Mouse (Mus musculus) MEL (cell line): Measurements from ENCODE around the gene Cenpm. TPM values are rescaled to one million over a fixed set of nuclear protein-coding genes. Genes with fewer than 3 reads are reported as not detected.
"Not testable (repeated sequence)": the region's sequence is repeated elsewhere in the genome, so short reads cannot be mapped to it uniquely, and the experiment has no call there.

Source experiments
- DNase-seq: peaks from one replicate; pipeline ENCODE4 v3.0.0; 2011; ENCODE audit warnings: low read depth, low spot score
- H3K27ac ChIP-seq: 2 replicates; pipeline ENCODE4 v1.5.1; 2012; ENCODE audit warnings: low read depth, mild to moderate bottlenecking, control low read depth, low read length, moderate library complexity; ENCODE audit not compliant: control insufficient read depth
- H3K27me3 ChIP-seq, 2 experiments: fragments of 150-350 bp in 1 of 2; sonication (generic) in 1 of 2; 2 replicates each; pipeline ENCODE4 v1.6.1; 2012; ENCODE audit warnings: low read length in 2 of 2, mild to moderate bottlenecking in 2 of 2, improper control_type of control experiment in 1 of 2, moderate library complexity in 1 of 2; ENCODE audit not compliant: insufficient read depth in 2 of 2, control insufficient read depth in 1 of 2
- H3K36me3 ChIP-seq, 2 experiments: 2 replicates each; pipeline ENCODE4 v1.6.1; 2012 to 2014; ENCODE audit warnings: low read length in 2 of 2, improper control_type of control experiment in 1 of 2, inconsistent platforms in 1 of 2, mild to moderate bottlenecking in 1 of 2; ENCODE audit not compliant: insufficient read depth in 2 of 2, control insufficient read depth in 1 of 2
- H3K4me1 ChIP-seq, 2 experiments: fragments of 150-350 bp in 1 of 2; sonication (generic) in 1 of 2; 2 replicates each; pipeline ENCODE4 v1.6.1; 2012; ENCODE audit warnings: low read length in 2 of 2, improper control_type of control experiment in 1 of 2, mild to moderate bottlenecking in 1 of 2; ENCODE audit not compliant: insufficient read depth in 2 of 2, control insufficient read depth in 1 of 2
- H3K4me3 ChIP-seq, 2 experiments: fragments of 150-350 bp in 1 of 2; sonication (generic) in 1 of 2; 2 replicates each; pipeline ENCODE4 v1.5.1; 2012; ENCODE audit warnings: low read depth in 2 of 2, low read length in 2 of 2, mild to moderate bottlenecking in 2 of 2, moderate library complexity in 2 of 2, control low read depth in 1 of 2, improper control_type of control experiment in 1 of 2; ENCODE audit not compliant: control insufficient read depth in 1 of 2, insufficient read depth in 1 of 2
- H3K79me2 ChIP-seq: 2 replicates; pipeline ENCODE4 v1.6.1; 2012; ENCODE audit warnings: mild to moderate bottlenecking, low read length, moderate library complexity; ENCODE audit not compliant: control insufficient read depth, poor library complexity, insufficient read depth
- H3K9ac ChIP-seq: 2 replicates; pipeline ENCODE4 v1.6.1; 2012; ENCODE audit warnings: low read depth, mild to moderate bottlenecking, control low read depth, low read length, moderate library complexity; ENCODE audit not compliant: control insufficient read depth, poor library complexity, severe bottlenecking
- H3K9me3 ChIP-seq: fragments of 150-350 bp; sonication (generic); replicated peaks from 2 replicates; pipeline ENCODE4 v1.6.1; 2012; ENCODE audit warnings: mild to moderate bottlenecking, low read length, improper control_type of control experiment, moderate library complexity; ENCODE audit not compliant: insufficient read depth
- BHLHE40 ChIP-seq: IDR thresholded peaks from 2 replicates; pipeline ENCODE4 v1.6.1; 2012; ENCODE audit warnings: low read depth, mild to moderate bottlenecking, inconsistent platforms, low read length, improper control_type of control experiment, borderline replicate concordance
- CTCF ChIP-seq, 3 experiments: IDR thresholded peaks in 2 of 3; conservative IDR thresholded peaks in 1 of 3; 2 replicates each; pipeline ENCODE4 v1.5.1; 2011 to 2012; ENCODE audit warnings: low read length in 3 of 3, low read depth in 2 of 3, mild to moderate bottlenecking in 2 of 3, improper control_type of control experiment in 1 of 3, inconsistent platforms in 1 of 3, mixed read lengths in 1 of 3, moderate library complexity in 1 of 3; ENCODE audit not compliant: control insufficient read depth in 1 of 3, insufficient read depth in 1 of 3, poor library complexity in 1 of 3, severe bottlenecking in 1 of 3
- E2F4 ChIP-seq: IDR thresholded peaks from 2 replicates; pipeline ENCODE4 v1.6.1; 2011; ENCODE audit warnings: low read depth, low read length, improper control_type of control experiment, borderline replicate concordance
- ELF1 ChIP-seq: IDR thresholded peaks from 2 replicates; pipeline ENCODE4 v1.6.1; 2014; ENCODE audit warnings: low read depth, mild to moderate bottlenecking, inconsistent platforms, low read length, improper control_type of control experiment, moderate library complexity
- GABPA ChIP-seq: IDR thresholded peaks from 2 replicates; pipeline ENCODE4 v1.6.1; 2012; ENCODE audit warnings: low read depth, mild to moderate bottlenecking, inconsistent platforms, low read length, improper control_type of control experiment, moderate library complexity
- GATA1 ChIP-seq: IDR thresholded peaks from 2 replicates; pipeline ENCODE4 v1.6.1; 2011; ENCODE audit warnings: low read depth, low read length, improper control_type of control experiment
- HCFC1 ChIP-seq: IDR thresholded peaks from 2 replicates; pipeline ENCODE4 v1.6.1; 2012; ENCODE audit warnings: low read depth, mild to moderate bottlenecking, inconsistent platforms, low read length, improper control_type of control experiment, moderate library complexity
- JUND ChIP-seq: IDR thresholded peaks from 2 replicates; pipeline ENCODE4 v1.6.1; 2011; ENCODE audit warnings: low read depth, mild to moderate bottlenecking, improper control_type of control experiment, low read length
- KAT2A ChIP-seq: conservative IDR thresholded peaks from 2 replicates; pipeline ENCODE4 v1.6.1; 2012; ENCODE audit warnings: low read depth, low read length, improper control_type of control experiment, inconsistent platforms
- MAFK ChIP-seq: IDR thresholded peaks from 2 replicates; pipeline ENCODE4 v1.6.1; 2011; ENCODE audit warnings: low read depth, mild to moderate bottlenecking, low read length, improper control_type of control experiment, borderline replicate concordance
- MAX ChIP-seq: IDR thresholded peaks from 2 replicates; pipeline ENCODE4 v1.6.1; 2011; ENCODE audit warnings: low read length, improper control_type of control experiment
- MAZ ChIP-seq: IDR thresholded peaks from 2 replicates; pipeline ENCODE4 v1.6.1; 2012; ENCODE audit warnings: low read depth, mild to moderate bottlenecking, inconsistent platforms, low read length, improper control_type of control experiment
- MEF2A ChIP-seq: IDR thresholded peaks from 2 replicates; pipeline ENCODE4 v1.6.1; 2014; ENCODE audit warnings: low read depth, mild to moderate bottlenecking, inconsistent platforms, low read length, improper control_type of control experiment; ENCODE audit not compliant: poor library complexity, insufficient replicate concordance, severe bottlenecking; ENCODE audit errors: extremely low read depth
- MXI1 ChIP-seq: IDR thresholded peaks from 2 replicates; pipeline ENCODE4 v1.6.1; 2011; ENCODE audit warnings: mild to moderate bottlenecking, low read depth, low read length, improper control_type of control experiment
- MYB ChIP-seq: IDR thresholded peaks from 2 replicates; pipeline ENCODE4 v1.6.1; 2011; ENCODE audit warnings: mild to moderate bottlenecking, low read depth, low read length, improper control_type of control experiment
- MYC ChIP-seq: IDR thresholded peaks from 2 replicates; pipeline ENCODE4 v1.6.1; 2011; ENCODE audit warnings: low read depth, mild to moderate bottlenecking, low read length, improper control_type of control experiment, moderate library complexity
- NRF1 ChIP-seq: IDR thresholded peaks from 2 replicates; pipeline ENCODE4 v1.6.1; 2014; ENCODE audit warnings: low read depth, mild to moderate bottlenecking, inconsistent platforms, low read length, improper control_type of control experiment, moderate library complexity; ENCODE audit not compliant: poor library complexity, insufficient read depth, severe bottlenecking
- POLR2A ChIP-seq, 2 experiments: IDR thresholded peaks; 2 replicates each; pipeline ENCODE4 v1.6.1; 2011 to 2012; ENCODE audit warnings: low read length in 2 of 2, mild to moderate bottlenecking in 2 of 2, control low read depth in 1 of 2, improper control_type of control experiment in 1 of 2, low read depth in 1 of 2, moderate library complexity in 1 of 2; ENCODE audit not compliant: control insufficient read depth in 1 of 2, insufficient read depth in 1 of 2, poor library complexity in 1 of 2
- POLR2AphosphoS2 ChIP-seq: IDR thresholded peaks from 2 replicates; pipeline ENCODE4 v1.6.1; 2011; ENCODE audit warnings: low read length, improper control_type of control experiment
- POLR2AphosphoS5 ChIP-seq: IDR thresholded peaks from 2 replicates; pipeline ENCODE4 v1.6.1; 2012; ENCODE audit warnings: low read depth, borderline replicate concordance, mild to moderate bottlenecking, inconsistent platforms, low read length, moderate library complexity, mixed read lengths
- SIN3A ChIP-seq: IDR thresholded peaks from 2 replicates; pipeline ENCODE4 v1.6.1; 2012; ENCODE audit warnings: low read length, improper control_type of control experiment, inconsistent platforms
- SMC3 ChIP-seq: IDR thresholded peaks from 2 replicates; pipeline ENCODE4 v1.6.1; 2011; ENCODE audit warnings: low read depth, low read length, improper control_type of control experiment
- TAL1 ChIP-seq: IDR thresholded peaks from 2 replicates; pipeline ENCODE4 v1.6.1; 2012; ENCODE audit warnings: mild to moderate bottlenecking, inconsistent platforms, low read length, moderate library complexity, mixed read lengths
- TBP ChIP-seq: IDR thresholded peaks from 2 replicates; pipeline ENCODE4 v1.8.0; 2011; ENCODE audit warnings: low read depth, low read length, improper control_type of control experiment
- TCF12 ChIP-seq: IDR thresholded peaks from 2 replicates; pipeline ENCODE4 v1.6.1; 2014; ENCODE audit warnings: low read depth, mild to moderate bottlenecking, inconsistent platforms, low read length, improper control_type of control experiment, moderate library complexity
- UBTF ChIP-seq: IDR thresholded peaks from 2 replicates; pipeline ENCODE4 v1.6.1; 2012; ENCODE audit warnings: low read depth, mild to moderate bottlenecking, inconsistent platforms, low read length, improper control_type of control experiment, moderate library complexity, borderline replicate concordance; ENCODE audit not compliant: insufficient read depth
- USF1 ChIP-seq: IDR thresholded peaks from 2 replicates; pipeline ENCODE4 v1.6.1; 2014; ENCODE audit warnings: low read depth, mild to moderate bottlenecking, inconsistent platforms, low read length, improper control_type of control experiment, moderate library complexity
- USF2 ChIP-seq, 2 experiments: IDR thresholded peaks; 2 replicates each; pipeline ENCODE4 v1.6.1; 2011 to 2012; ENCODE audit warnings: improper control_type of control experiment in 2 of 2, low read length in 2 of 2, borderline replicate concordance in 1 of 2, inconsistent platforms in 1 of 2, low read depth in 1 of 2, mild to moderate bottlenecking in 1 of 2; ENCODE audit not compliant: insufficient read depth in 1 of 2
- ZKSCAN1 ChIP-seq: IDR thresholded peaks from 2 replicates; pipeline ENCODE4 v1.6.1; 2012; ENCODE audit warnings: low read depth, mild to moderate bottlenecking, inconsistent platforms, low read length, improper control_type of control experiment, moderate library complexity
- ZMIZ1 ChIP-seq: IDR thresholded peaks from 2 replicates; pipeline ENCODE4 v1.6.1; 2012; ENCODE audit warnings: low read depth, mild to moderate bottlenecking, inconsistent platforms, low read length, improper control_type of control experiment, moderate library complexity
- ZNF384 ChIP-seq: IDR thresholded peaks from 2 replicates; pipeline ENCODE4 v1.6.1; 2012; ENCODE audit warnings: low read depth, mild to moderate bottlenecking, inconsistent platforms, low read length, improper control_type of control experiment
- polyA plus RNA-seq, 2 experiments: library from polyadenylated mRNA; stranded (reverse) in 1 of 2; unstranded in 1 of 2; fragments of >175 nt in 1 of 2; fragments of >200 nt in 1 of 2; gene quantifications; 2 replicates each; pipeline versions ENCODE4 v1.2.1 to v1.2.4; 2012; ENCODE audit warnings: low replicate concordance in 2 of 2, low read depth in 1 of 2; ENCODE audit not compliant: insufficient read length in 2 of 2, insufficient read depth in 1 of 2, missing spikeins in 1 of 2
- total RNA-seq: library from RNA; depleted of rRNA; stranded (reverse); fragments of 300-350 nt; gene quantifications from 2 replicates; pipeline ENCODE4 v1.2.3, GENCODE M21; 2012

The Cenpm gene
- total and polyA plus RNA-seq, 3 experiments = 23.7 to 56.3 TPM; not detected in 1

DNA sequence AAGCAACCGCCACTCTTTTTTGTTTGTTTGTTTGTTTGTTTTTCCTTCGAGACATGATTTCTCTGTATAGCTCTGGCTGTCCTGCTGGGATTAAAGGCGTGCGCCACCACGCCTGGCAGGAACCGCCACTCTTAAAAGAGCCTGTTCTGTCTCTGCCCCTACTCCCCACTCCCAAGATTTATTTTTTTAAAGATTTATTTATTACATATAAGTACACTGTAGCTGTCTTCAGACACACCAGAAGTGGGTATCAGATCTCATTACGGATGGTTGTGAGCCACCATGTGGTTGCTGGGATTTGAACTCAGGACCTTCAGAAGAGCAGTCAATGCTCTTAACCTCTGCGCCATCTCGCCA is 235 bp upstream of the Cenpm start:
- not testable (repeated sequence) for H3K36me3 ChIP-seq, H3K79me2 ChIP-seq, H3K27ac ChIP-seq

DNA sequence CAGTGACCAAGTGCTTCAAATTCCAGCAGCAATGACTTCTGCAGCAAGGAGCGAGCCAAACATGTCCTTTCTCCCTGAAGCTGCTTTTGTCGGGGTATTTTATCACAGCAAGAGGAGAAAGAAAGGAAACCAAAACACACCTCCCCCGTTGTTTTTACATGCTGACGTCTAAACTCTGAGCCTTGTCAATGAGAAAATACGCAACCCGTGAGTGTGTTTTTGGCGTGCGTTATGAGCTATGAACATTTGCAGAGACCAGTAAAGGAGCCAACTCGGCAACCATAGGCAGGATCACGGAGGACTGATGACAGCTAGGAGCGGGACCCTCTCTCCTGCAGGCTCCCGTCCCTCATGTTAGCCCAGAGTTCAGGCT is 820 bp downstream of the Cenpm start:
- H3K9me3 ChIP-seq = no peaks in the 10 kb centered on the region
- peaks cover 0 to 6% of the 10 kb centered on the region in 2 experiments; a peak in 2 of 4 replicates for H3K4me1 ChIP-seq
- H3K79me2 ChIP-seq = peaks cover 1% of the 10 kb centered on the region; the same call in 1 of the 2 replicates
- H3K36me3 ChIP-seq = peaks cover 0 to 4% of the 10 kb centered on the region in 2 experiments; a peak in 2 of 4 replicates
- H3K27ac ChIP-seq = peak overlapping the region; percentile 61
- DNase-seq = peak; percentile 79
- H3K9ac ChIP-seq = peak overlapping the region; percentile 86
- H3K27me3 ChIP-seq = peaks cover 2 to 3% of the 10 kb centered on the region in 2 experiments; a peak in 3 of 4 replicates
- peak overlapping the region; percentile 68 to 78 for H3K4me3 ChIP-seq
- TF ChIP-seq NRF1 (no peak), TAL1 (no peak), MEF2A (no peak), ZNF384 (no peak), E2F4 (no peak), ELF1 (no peak), USF1 (no peak), MYB (no peak), POLR2AphosphoS5 (no peak), POLR2AphosphoS2 (no peak), GABPA (no peak), MAFK (no peak), BHLHE40 (no peak), KAT2A (no peak), USF2 (IDR thresholded peaks at IDR 0.05; ENCODE audit: borderline replicate concordance in 1 of 2, insufficient read depth in 1 of 2, low read depth in 1 of 2, low read length in 2 of 2) (no peak), ZMIZ1 (no peak), POLR2A (IDR thresholded peaks at IDR 0.05; ENCODE audit: control insufficient read depth in 1 of 2, insufficient read depth in 1 of 2, low read depth in 1 of 2, low read length in 2 of 2, poor library complexity in 1 of 2) (no peak), TCF12 (0 out of 2 replicates have a peak, but pooled peaks have one; percentile 13), CTCF (IDR thresholded peaks at IDR 0.05 in 2 of 3, conservative IDR thresholded peaks at IDR 0.05 in 1 of 3; ENCODE audit: control insufficient read depth in 1 of 3, insufficient read depth in 1 of 3, low read depth in 2 of 3, low read length in 3 of 3, poor library complexity in 1 of 3, severe bottlenecking in 1 of 3) (no peak), SMC3 (no peak), GATA1 (no peak), ZKSCAN1 (no peak), JUND (no peak), SIN3A (peak; percentile 90), MYC (0 out of 2 replicates have a peak, but pooled peaks have one; percentile 4), MAX (no peak; the same call in 1 of the 2 replicates), HCFC1 (peak; percentile 78), UBTF (no peak), TBP (peak; percentile 36; the same call in 1 of the 2 replicates), MXI1 (peak; percentile 83)

More for the DNA sequence above, 235 bp upstream of the Cenpm start:
- not testable (repeated sequence) for DNase-seq, H3K4me1 ChIP-seq, H3K9me3 ChIP-seq, H3K27me3 ChIP-seq
- TF ChIP-seq TBP (0 out of 2 replicates have a peak, but pooled peaks have one; percentile 12), MAZ (0 out of 2 replicates have a peak, but pooled peaks have one; percentile 28), HCFC1 (0 out of 2 replicates have a peak, but pooled peaks have one; percentile 27)
- H3K9ac ChIP-seq = peak overlapping the region; percentile 85
- peak overlapping the region; percentile 78 to 81 for H3K4me3 ChIP-seq
